Mouse (Mus musculus) small intestine, adult 2 months (tissue): ENCODE results near the gene Emc10. TPM values are rescaled to one million over a fixed set of nuclear protein-coding genes. Genes with fewer than 3 reads are reported as not detected.
A peak's percentile ranks its signal among the peaks of the same experiment; 100 is the strongest.

Experiments
- H3K27ac ChIP-seq: fragments of 200-500 bp; 2 replicates; pipeline ENCODE4 v1.5.1; 2012; ENCODE audit warnings: low read depth, low read length, control low read depth, inconsistent platforms; ENCODE audit not compliant: insufficient read depth
- H3K27me3 ChIP-seq: fragments of 200-500 bp; 2 replicates; pipeline ENCODE4 v1.6.1; 2012; ENCODE audit warnings: mild to moderate bottlenecking, moderate library complexity, low read length, inconsistent platforms; ENCODE audit not compliant: control insufficient read depth, insufficient read depth
- H3K36me3 ChIP-seq: fragments of 200-500 bp; 2 replicates; pipeline ENCODE4 v1.6.1; 2012; ENCODE audit warnings: mild to moderate bottlenecking, low read length, control low read depth, inconsistent platforms; ENCODE audit not compliant: control insufficient read depth, insufficient read depth
- H3K4me1 ChIP-seq: fragments of 200-500 bp; 2 replicates; pipeline ENCODE4 v1.6.1; 2012; ENCODE audit warnings: low read length, inconsistent platforms, mixed read lengths; ENCODE audit not compliant: control insufficient read depth, insufficient read depth, insufficient read length
- H3K4me3 ChIP-seq: fragments of 200-500 bp; 2 replicates; pipeline ENCODE4 v1.5.1; 2012; ENCODE audit warnings: low read depth, mild to moderate bottlenecking, control low read depth, inconsistent platforms, low read length, moderate library complexity
- CTCF ChIP-seq: fragments of 200-500 bp; IDR thresholded peaks from 2 replicates; pipeline ENCODE4 v1.5.1; 2012; ENCODE audit warnings: low read depth, mild to moderate bottlenecking, control low read depth, inconsistent platforms, low read length, moderate library complexity, mixed read lengths; ENCODE audit not compliant: insufficient replicate concordance, insufficient read length; ENCODE audit errors: extremely low read depth
- POLR2A ChIP-seq: fragments of 200-500 bp; IDR thresholded peaks from 2 replicates; pipeline ENCODE4 v1.6.1; 2012; ENCODE audit warnings: low read depth, mild to moderate bottlenecking, control low read depth, inconsistent platforms, low read length, moderate library complexity
- WGBS: fragments of 180-500 bp; shearing (Covaris S2); methylation state at CpG from one replicate; pipeline ENCODE4 v1.1.7; 2018; 5-methylcytosine and 5-hydroxymethylcytosine counted together
- polyA plus RNA-seq: library from polyadenylated mRNA; depleted of rRNA; stranded (reverse); fragments of >200 nt; gene quantifications from 2 replicates; pipeline ENCODE4 v1.2.3, GENCODE M21; 2012

Emc10 gene
- polyA plus RNA-seq, 1 experiment, result 256 TPM

DNA sequence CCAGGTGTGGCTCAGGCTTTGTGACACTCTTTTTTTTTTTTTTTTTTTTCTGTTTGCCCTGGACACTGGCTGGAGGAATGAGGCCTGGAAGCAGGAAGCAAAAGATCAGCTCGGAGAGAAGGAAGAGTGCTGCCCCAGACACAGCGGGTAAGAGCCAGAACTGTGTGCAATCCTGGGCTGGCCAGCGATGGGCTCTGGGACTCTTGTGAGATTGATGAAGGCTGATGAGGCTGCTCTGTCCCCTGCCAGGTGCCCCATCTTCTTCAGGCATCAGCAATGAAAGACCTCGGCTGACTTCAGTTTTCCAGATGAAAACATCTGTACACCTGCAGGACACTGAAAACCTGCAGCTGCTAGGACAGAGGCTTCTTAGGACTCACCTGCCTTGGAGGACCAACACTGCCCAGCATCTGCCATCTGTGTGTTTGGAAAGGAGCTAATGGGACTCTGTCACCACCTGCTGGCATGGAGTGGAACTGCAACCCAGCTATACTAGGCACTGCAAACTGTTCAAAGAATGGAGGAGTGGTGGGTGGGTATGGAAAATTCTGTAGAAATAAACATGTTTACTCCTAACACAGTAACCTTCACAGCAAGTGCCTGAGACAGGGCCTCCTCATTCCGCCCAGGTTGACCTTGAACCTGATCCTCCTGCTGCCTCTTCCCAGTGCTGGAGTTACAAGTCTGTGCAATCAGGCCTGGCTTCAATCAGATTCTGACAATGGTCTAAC, 11.3 kb downstream of the Emc10 start:
- Histone ChIP-seq H3K36me3 (no peaks in the 10 kb centered on the region), H3K4me3 (no peak overlapping the region), H3K4me1 (no peaks in the 10 kb centered on the region), H3K27me3 (no peaks in the 10 kb centered on the region), H3K27ac (no peak overlapping the region)
- TF ChIP-seq CTCF (peak; percentile 93; the same call in 1 of the 2 replicates), POLR2A (no peak)
- 33% methylated on average over 5 of the region's 5 CpGs for WGBS

DNA sequence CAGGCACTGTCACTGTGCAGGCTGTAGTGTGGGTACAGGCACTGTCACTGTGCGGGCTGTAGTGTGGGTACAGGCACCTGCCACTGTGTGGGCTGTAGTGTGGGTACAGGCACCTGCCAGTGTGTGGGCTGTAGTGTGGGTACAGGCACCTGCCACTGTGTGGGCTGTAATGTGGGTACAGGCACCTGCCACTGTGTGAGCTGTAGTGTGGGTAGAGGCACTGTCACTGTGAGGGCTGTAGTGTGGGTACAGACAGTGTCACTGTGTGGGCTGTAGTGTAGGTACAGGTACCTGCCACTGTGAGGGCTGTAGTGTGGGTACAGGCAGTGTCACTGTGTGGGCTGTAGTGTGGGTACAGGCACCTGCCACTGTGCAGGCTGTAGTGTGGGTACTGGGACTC, 12.2 kb downstream of the Emc10 start:
- Histone ChIP-seq H3K4me1 (no peaks in the 10 kb centered on the region), H3K4me3 (no peak overlapping the region), H3K27ac (no peak overlapping the region), H3K36me3 (no peaks in the 10 kb centered on the region), H3K27me3 (0 out of 2 replicates have a peak, but pooled peaks cover 2% of the 10 kb centered on the region)
- 100% methylated on average over 1 of the region's 1 CpGs for WGBS
- no peak for TF ChIP-seq POLR2A
- no peak for TF ChIP-seq CTCF

DNA sequence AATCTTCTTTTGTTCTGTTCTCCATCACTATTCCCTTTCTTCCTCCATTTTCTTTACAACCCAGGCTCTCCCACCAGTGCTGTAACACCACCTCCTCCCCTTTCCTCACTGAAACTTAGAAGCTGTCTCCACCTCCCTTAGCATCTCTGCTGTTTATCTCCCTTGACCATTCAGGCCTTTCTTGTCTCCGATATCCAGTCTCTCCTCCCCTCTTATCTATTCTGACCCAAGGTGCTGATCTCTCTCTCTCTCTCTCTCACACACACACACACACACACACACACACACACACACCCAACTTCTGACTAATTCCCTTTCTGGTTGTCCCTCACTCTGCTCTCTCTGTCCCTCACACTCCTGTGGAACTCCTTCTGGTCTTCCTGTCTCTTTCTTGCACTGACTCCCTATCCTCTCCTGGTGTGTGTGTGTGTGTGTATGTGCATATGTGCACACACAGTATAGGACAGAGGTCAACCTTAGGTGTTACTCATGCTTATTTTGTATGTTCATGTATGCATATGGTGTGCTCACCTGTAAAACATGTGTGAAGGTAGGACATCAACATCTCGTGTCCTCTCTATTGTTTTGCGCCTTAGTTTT, 13.4 kb downstream of the Emc10 start:
- no peak overlapping the region for H3K4me3 ChIP-seq
- TF ChIP-seq POLR2A, result no peak
- no peak for TF ChIP-seq CTCF
- 55% methylated on average over 3 of the region's 3 CpGs for WGBS

DNA sequence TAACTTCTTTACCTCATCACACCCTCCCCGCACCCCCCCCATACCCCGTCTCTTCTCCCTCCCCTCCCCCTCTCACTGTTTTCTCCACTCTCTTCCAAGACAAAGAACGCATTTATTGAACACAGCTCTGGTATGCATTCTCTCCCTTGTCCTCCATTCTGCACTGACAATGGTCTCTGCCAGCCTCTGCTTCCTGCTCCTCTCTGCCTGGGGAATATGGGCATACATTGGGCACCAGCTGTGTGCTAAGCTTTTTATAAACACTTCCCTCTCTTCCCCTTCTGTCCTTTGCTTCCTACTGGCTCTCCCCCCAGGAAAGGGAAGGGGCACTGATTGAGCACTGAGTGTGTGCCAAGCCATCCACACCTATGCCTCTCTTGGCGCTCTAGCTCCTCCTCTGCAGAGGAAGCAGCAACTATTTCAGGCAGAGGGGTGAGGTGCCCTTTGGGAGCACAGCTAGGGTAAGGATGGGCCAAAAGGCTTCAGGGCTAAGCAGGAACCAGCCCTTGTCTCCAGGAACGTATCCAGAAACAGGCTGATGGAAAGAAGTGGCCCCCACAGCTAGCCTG, 21.2 kb downstream of the Emc10 start:
- Histone ChIP-seq H3K36me3 (no peaks in the 10 kb centered on the region; the same call in 1 of the 2 replicates), H3K27me3 (0 out of 2 replicates have a peak, but pooled peaks cover 2% of the 10 kb centered on the region), H3K4me1 (peaks cover 3% of the 10 kb centered on the region), H3K4me3 (no peak overlapping the region), H3K27ac (no peak overlapping the region)
- WGBS, result 30% methylated on average over 5 of the region's 5 CpGs
- TF ChIP-seq CTCF, result no peak
- TF ChIP-seq POLR2A, result no peak

More for the DNA sequence above, 13.4 kb downstream of the Emc10 start:
- Histone ChIP-seq H3K4me1 (no peaks in the 10 kb centered on the region), H3K27me3 (0 out of 2 replicates have a peak, but pooled peaks cover 2% of the 10 kb centered on the region), H3K27ac (no peak overlapping the region), H3K36me3 (no peaks in the 10 kb centered on the region)

DNA sequence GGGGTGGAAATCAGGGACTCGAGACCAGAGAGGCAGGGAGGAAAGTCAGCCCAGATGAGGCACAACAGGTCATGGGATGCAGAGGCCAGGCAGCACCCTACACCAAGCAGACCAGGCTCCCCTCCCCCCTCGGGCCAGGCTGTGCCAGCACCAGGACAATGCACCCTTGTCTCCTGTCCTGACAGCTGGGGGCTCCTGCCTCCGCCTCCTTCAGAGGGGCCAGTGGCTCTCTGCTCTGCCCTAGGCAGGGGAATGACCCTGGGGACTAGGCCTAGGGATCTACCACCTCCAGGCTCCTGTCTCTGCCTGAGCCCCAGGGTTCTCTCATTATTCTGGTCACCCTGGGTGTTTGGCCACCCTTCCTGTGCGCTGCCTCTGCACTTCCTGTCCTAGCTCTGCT, 21.9 kb downstream of the Emc10 start:
- no peak overlapping the region for H3K27ac ChIP-seq
- WGBS, result 31% methylated on average over 4 of the region's 4 CpGs
- H3K36me3 ChIP-seq, result no peaks in the 10 kb centered on the region; the same call in 1 of the 2 replicates
- no peak overlapping the region for H3K4me3 ChIP-seq
- H3K27me3 ChIP-seq, result 0 out of 2 replicates have a peak, but pooled peaks cover under 1% of the 10 kb centered on the region
- TF ChIP-seq POLR2A (no peak), CTCF (no peak)
- H3K4me1 ChIP-seq, result peaks cover 3% of the 10 kb centered on the region

DNA sequence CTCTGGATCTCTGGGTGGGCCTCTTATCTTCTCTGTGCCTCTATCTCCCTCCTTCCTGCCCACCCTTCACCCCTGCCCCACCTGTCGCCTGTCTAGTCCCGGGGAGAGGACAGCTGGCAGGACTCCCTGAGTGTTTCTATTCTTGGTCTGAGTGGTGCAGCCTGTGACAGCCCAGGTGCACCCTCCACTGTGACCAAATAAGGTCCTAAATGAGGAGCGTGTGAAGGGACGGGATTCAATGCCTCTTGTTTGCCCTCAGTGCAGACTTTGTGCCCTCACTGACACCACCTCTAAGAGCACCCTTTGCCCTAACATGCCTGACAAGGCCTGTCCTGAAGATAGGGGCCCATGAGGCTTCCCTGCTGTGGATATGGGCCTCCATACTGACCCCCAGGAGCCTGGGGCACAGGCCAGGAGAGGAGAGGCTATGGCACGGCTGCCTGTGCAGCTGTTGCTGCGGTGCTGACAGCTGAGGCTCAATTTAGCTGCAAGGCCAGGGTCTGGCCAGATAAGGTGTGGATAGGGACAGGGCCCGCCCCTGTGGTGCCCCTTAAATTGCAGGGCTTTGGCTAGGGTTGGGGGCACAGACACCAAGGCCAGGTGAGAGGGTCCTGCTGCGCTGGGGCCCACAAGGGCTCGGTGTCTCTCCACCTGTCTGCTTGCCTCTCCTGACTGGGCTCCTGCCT, 23.2 kb downstream of the Emc10 start:
- Histone ChIP-seq H3K4me3 (no peak overlapping the region), H3K36me3 (no peaks in the 10 kb centered on the region; the same call in 1 of the 2 replicates), H3K4me1 (peaks cover 10% of the 10 kb centered on the region), H3K27me3 (no peaks in the 10 kb centered on the region), H3K27ac (no peak overlapping the region)
- TF ChIP-seq POLR2A, result no peak
- TF ChIP-seq CTCF, result no peak
- WGBS, result 23% methylated on average over 9 of the region's 9 CpGs
